8 mouse cellular contexts compared by ENCODE assay signal in genomic region chr5:38038274-38038673, GRCm38 (mm10). TPM values are rescaled to one million over a fixed set of nuclear protein-coding genes. Genes with fewer than 3 reads are reported as not detected.
DNase-seq lines count a peak whose midpoint lies in the region; ATAC-seq lines count a peak whose summit lies in the region.

No protein-coding gene starts in this region.

- intact Hi-C loops in gastrocnemius, postnatal 36 days (cut with DNase I): no loop called here

- H3K9ac ChIP-seq in forebrain, embryonic 13.5 days: peak overlapping the region; percentile 88
- peak overlapping the region; percentile 86 for H3K9ac ChIP-seq in kidney, embryonic 16.5 days (replicated peaks; ENCODE audit: low read length)
- peak overlapping the region; percentile 70 for H3K9ac ChIP-seq in midbrain, embryonic 12.5 days (replicated peaks)

- H3K4me3 ChIP-seq in heart, embryonic 10.5 days: peak overlapping the region; percentile 96
- peak overlapping the region; percentile 91 for H3K4me3 ChIP-seq in forebrain, embryonic 13.5 days
- H3K4me3 ChIP-seq in kidney, embryonic 16.5 days (ENCODE audit: low read length): peak overlapping the region; percentile 87
- H3K4me3 ChIP-seq in midbrain, embryonic 12.5 days: peak overlapping the region; percentile 65

- no peak for DNase-seq in heart, embryonic 10.5 days (ENCODE audit: low spot score)
- no peak for DNase-seq in heart, adult 9 months (ENCODE audit: low spot score in 2 of 2)
- peak; percentile 25 for DNase-seq in adipocyte (ENCODE audit: low spot score)
- DNase-seq in gastrocnemius, postnatal 25 days: no peak
- DNase-seq in gastrocnemius, postnatal 36 days: no peak

- H3K4me1 ChIP-seq in heart, embryonic 10.5 days: peaks cover 7% of the 10 kb centered on the region
- H3K4me1 ChIP-seq in forebrain, embryonic 13.5 days: peaks cover 20% of the 10 kb centered on the region
- 0 out of 2 replicates have a peak, but pooled peaks cover 4% of the 10 kb centered on the region for H3K4me1 ChIP-seq in kidney, embryonic 16.5 days (ENCODE audit: insufficient read depth, low read length)
- H3K4me1 ChIP-seq in midbrain, embryonic 12.5 days: peaks cover 12% of the 10 kb centered on the region

- ATAC-seq in forebrain, embryonic 13.5 days: no peak
- ATAC-seq in kidney, embryonic 16.5 days (ENCODE audit: low FRiP score, low TSS enrichment): 0 out of 2 replicates have a peak, but pooled peaks have one; percentile 3
- no peak for ATAC-seq in midbrain, embryonic 12.5 days (ENCODE audit: low FRiP score, low read depth)

- H3K4me2 ChIP-seq in forebrain, embryonic 13.5 days: peak overlapping the region; percentile 85
- peak overlapping the region; percentile 76 for H3K4me2 ChIP-seq in kidney, embryonic 16.5 days (replicated peaks; ENCODE audit: low read depth, low read length)
- H3K4me2 ChIP-seq in midbrain, embryonic 12.5 days (replicated peaks): peak overlapping the region; percentile 70

- H3K27me3 ChIP-seq in heart, embryonic 10.5 days (ENCODE audit: insufficient read depth, poor library complexity, severe bottlenecking): peaks cover 4% of the 10 kb centered on the region; the same call in 1 of the 2 replicates
- peaks cover 15% of the 10 kb centered on the region for H3K27me3 ChIP-seq in forebrain, embryonic 13.5 days
- no peaks in the 10 kb centered on the region for H3K27me3 ChIP-seq in kidney, embryonic 16.5 days (ENCODE audit: insufficient read depth, low read length)
- 0 out of 2 replicates have a peak, but pooled peaks cover 3% of the 10 kb centered on the region for H3K27me3 ChIP-seq in midbrain, embryonic 12.5 days

- H3K36me3 ChIP-seq in heart, embryonic 10.5 days: peaks cover 3% of the 10 kb centered on the region; the same call in 1 of the 2 replicates
- H3K36me3 ChIP-seq in forebrain, embryonic 13.5 days (ENCODE audit: poor library complexity, severe bottlenecking): no peaks in the 10 kb centered on the region
- peaks cover 2% of the 10 kb centered on the region; the same call in 1 of the 2 replicates for H3K36me3 ChIP-seq in kidney, embryonic 16.5 days (ENCODE audit: insufficient read depth, low read length)
- H3K36me3 ChIP-seq in midbrain, embryonic 12.5 days: 0 out of 2 replicates have a peak, but pooled peaks cover 9% of the 10 kb centered on the region

- WGBS in heart, embryonic 10.5 days: 21% methylated on average over 9 of the region's 9 CpGs
- WGBS in forebrain, embryonic 13.5 days: 20% methylated on average over 9 of the region's 9 CpGs
- 19% methylated on average over 9 of the region's 9 CpGs for WGBS in kidney, embryonic 16.5 days
- WGBS in midbrain, embryonic 12.5 days: 20% methylated on average over 9 of the region's 9 CpGs

- H3K27ac ChIP-seq in heart, embryonic 10.5 days: peak overlapping the region; percentile 95
- no peak overlapping the region for H3K27ac ChIP-seq in forebrain, embryonic 13.5 days
- H3K27ac ChIP-seq in kidney, embryonic 16.5 days (ENCODE audit: low read length): no peak overlapping the region
- H3K27ac ChIP-seq in midbrain, embryonic 12.5 days (replicated peaks): no peak overlapping the region

- no peaks in the 10 kb centered on the region for H3K9me3 ChIP-seq in heart, embryonic 10.5 days
- H3K9me3 ChIP-seq in forebrain, embryonic 13.5 days (replicated peaks): no peaks in the 10 kb centered on the region
- H3K9me3 ChIP-seq in kidney, embryonic 16.5 days (ENCODE audit: low read length): no peaks in the 10 kb centered on the region
- H3K9me3 ChIP-seq in midbrain, embryonic 12.5 days: no peaks in the 10 kb centered on the region

RNA-seq across cellular contexts. Expression of gene Stx18, which starts 0.3 kb away (rescaled TPM):
- polyA plus RNA-seq in heart, embryonic 10.5 days (2016; fragmentation: Nextera tagmentation; extraction: Ambion mirVana): 37.2 and 43.0 TPM in 2 replicates
- 34.4 and 36.8 TPM in 2 replicates for polyA plus RNA-seq in forebrain, embryonic 13.5 days (2015; fragmentation: Nextera tagmentation; extraction: Ambion mirVana)
- polyA plus RNA-seq in kidney, embryonic 16.5 days (2015; fragmentation: Nextera tagmentation; extraction: Ambion mirVana): 48.2 and 54.5 TPM in 2 replicates
- polyA plus RNA-seq in midbrain, embryonic 12.5 days (2016; fragmentation: Nextera tagmentation; extraction: Ambion mirVana): 42.1 and 42.5 TPM in 2 replicates
- 10 to 100 TPM; 14.5 to 15.8 TPM for total RNA-seq in gastrocnemius, postnatal 25 days (2021)
- 10 to 100 TPM; 13.7 to 15.4 TPM for total RNA-seq in gastrocnemius, postnatal 36 days (2021)
